Mouse (Mus musculus) kidney, embryonic 16.5 days (tissue): Measurements from ENCODE around the gene Crybg2. TPM values are rescaled to one million over a fixed set of nuclear protein-coding genes. Genes with fewer than 3 reads are reported as not detected.

ENCODE experiments used
- ATAC-seq: fragments of 200-750 bp; cut with Nextera tagmentation; 2 replicates; pipeline ENCODE4 v1.8.0; 2017; ENCODE audit warnings: moderate TSS enrichment; ENCODE audit not compliant: low FRiP score, low TSS enrichment
- H3K27ac ChIP-seq: fragments of 300-500 bp; sonication (generic); 2 replicates; pipeline ENCODE4 v1.5.1; 2014; ENCODE audit warnings: low read length
- H3K27me3 ChIP-seq: fragments of 300-500 bp; sonication (generic); 2 replicates; pipeline ENCODE4 v1.6.1; 2014; ENCODE audit warnings: low read length, control low read depth, mixed read lengths; ENCODE audit not compliant: insufficient read depth
- H3K36me3 ChIP-seq: fragments of 300-500 bp; sonication (generic); 2 replicates; pipeline ENCODE4 v1.6.1; 2014; ENCODE audit warnings: low read length, control low read depth, mixed read lengths; ENCODE audit not compliant: insufficient read depth
- H3K4me1 ChIP-seq: fragments of 300-500 bp; sonication (generic); 2 replicates; pipeline ENCODE4 v1.6.1; 2014; ENCODE audit warnings: low read length, control low read depth, mixed read lengths; ENCODE audit not compliant: insufficient read depth
- H3K4me2 ChIP-seq: fragments of 300-500 bp; sonication (generic); replicated peaks from 2 replicates; pipeline ENCODE4 v1.6.1; 2014; ENCODE audit warnings: low read depth, low read length
- H3K4me3 ChIP-seq: fragments of 300-500 bp; sonication (generic); 2 replicates; pipeline ENCODE4 v1.5.1; 2014; ENCODE audit warnings: mild to moderate bottlenecking, low read length
- H3K9ac ChIP-seq: fragments of 300-500 bp; sonication (generic); replicated peaks from 2 replicates; pipeline ENCODE4 v1.6.1; 2014; ENCODE audit warnings: low read length
- H3K9me3 ChIP-seq: fragments of 300-500 bp; sonication (generic); 2 replicates; pipeline ENCODE4 v1.6.1; 2016; ENCODE audit warnings: low read length, control low read depth
- WGBS: fragments of 180-500 bp; shearing (Covaris S2); extraction: QIAGEN DNeasy Blood & Tissue Kit; methylation state at CpG from one replicate; pipeline ENCODE4 v1.1.7; 2014; 5-methylcytosine and 5-hydroxymethylcytosine counted together
- polyA plus RNA-seq: library from polyadenylated mRNA; unstranded; fragments of >200 nt; fragmentation: Nextera tagmentation; extraction: Ambion mirVana; gene quantifications from 2 replicates; pipeline ENCODE4 v1.2.1, GENCODE M21; 2015

Crybg2 gene
- polyA plus RNA-seq, 1 experiment from 2014 or later: 4.2 TPM

DNA sequence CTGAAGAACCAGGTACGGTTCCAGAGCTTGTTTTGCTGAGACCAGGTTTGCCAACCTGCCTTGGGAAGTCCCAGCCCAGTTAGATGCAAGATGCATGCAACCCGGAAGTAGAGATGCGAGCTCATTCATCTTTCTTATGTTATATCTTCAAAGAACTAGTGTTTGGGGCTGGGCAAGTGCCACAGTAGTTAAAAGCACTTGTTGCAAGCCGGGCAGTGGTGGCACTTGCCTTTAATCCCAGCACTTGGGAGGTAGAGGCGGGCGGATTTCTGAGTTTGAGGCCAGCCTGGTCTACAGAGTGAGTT, 30.6 kb downstream of the Crybg2 start:
- ATAC-seq: no peak
- H3K27me3 ChIP-seq: no peaks in the 10 kb centered on the region
- WGBS: 90% methylated on average over 6 of the region's 6 CpGs
- no peak overlapping the region for H3K4me3 ChIP-seq
- no peaks in the 10 kb centered on the region for H3K9me3 ChIP-seq
- no peak overlapping the region for H3K9ac ChIP-seq
- no peak overlapping the region for H3K27ac ChIP-seq
- H3K4me1 ChIP-seq: no peaks in the 10 kb centered on the region
- H3K36me3 ChIP-seq: no peaks in the 10 kb centered on the region
- no peak overlapping the region for H3K4me2 ChIP-seq

DNA sequence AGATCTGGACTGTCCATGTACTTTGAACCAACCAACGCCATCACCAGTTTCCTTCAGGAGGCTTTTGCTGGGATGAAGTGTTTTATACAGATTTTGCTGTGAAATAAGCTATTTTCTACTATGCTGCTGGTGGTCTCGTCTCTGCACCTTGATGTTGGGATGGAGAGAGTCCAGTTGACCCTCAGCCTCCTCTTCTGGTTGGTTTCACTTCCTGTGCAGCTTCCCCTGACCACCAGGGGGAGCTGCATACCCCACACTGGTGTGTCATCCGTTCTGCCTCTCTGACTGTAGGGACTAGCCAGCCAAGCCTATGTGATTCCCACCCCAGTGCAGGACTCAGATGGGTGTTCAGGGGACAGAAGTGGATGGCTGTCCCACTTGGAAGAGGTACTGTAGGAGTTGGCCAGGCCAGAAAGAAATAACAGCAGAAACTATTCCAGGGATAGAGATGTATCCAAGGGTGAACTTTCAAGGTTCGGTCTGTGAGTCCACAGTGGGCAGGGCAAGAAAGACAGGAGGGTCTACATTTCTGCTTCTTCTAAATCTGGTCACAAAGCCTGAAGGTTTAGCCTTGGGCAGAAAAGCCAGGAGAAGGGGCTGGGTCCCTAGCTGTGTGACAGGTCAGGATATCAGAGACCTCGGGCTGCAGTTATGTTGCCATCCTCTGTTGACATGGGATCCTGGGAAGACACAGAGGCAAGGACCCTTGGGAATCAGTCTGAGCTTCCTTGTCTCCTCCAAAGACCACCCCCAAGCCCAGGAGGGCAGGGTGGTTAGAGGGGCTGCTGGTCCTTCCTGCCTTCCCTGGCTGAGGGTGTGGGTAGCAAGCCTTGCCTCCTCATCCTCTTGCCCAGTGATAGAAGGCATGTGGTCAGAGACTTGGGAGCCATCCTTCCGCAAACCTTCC, 32.0 kb downstream of the Crybg2 start:
- no peaks in the 10 kb centered on the region for H3K9me3 ChIP-seq
- H3K9ac ChIP-seq: no peak overlapping the region
- H3K4me1 ChIP-seq: no peaks in the 10 kb centered on the region
- H3K4me3 ChIP-seq: no peak overlapping the region
- 72% methylated on average over 6 of the region's 6 CpGs for WGBS
- H3K27me3 ChIP-seq: no peaks in the 10 kb centered on the region
- H3K36me3 ChIP-seq: no peaks in the 10 kb centered on the region
- H3K27ac ChIP-seq: no peak overlapping the region
- ATAC-seq: no peak
- H3K4me2 ChIP-seq: no peak overlapping the region

DNA sequence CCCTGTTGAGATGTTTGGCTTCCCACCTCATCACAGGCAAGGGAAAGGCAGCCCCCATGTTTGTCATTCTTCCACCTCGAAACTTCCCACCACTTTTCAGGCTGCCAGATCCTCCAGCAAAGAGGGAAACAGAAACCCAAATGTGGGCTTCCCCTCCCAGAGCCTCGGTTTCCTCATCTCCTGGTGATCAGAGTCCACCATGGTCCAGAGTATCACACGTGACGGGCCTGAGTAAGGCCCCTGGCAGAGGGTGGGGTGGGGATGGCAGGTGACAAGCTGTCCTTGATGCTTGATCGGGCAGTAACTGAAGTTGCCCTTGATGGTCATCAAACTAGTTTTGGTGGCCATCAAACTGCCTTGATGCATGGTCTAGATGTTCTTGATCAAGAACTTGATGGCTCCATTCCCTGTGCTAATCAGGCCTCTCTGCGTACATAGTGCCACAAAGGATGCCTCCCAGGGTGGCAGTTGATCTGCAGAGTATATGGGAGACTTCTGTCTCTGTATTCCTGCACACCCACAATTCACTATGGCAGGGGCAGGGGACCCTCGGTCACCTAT, 33.5 kb downstream of the Crybg2 start:
- H3K4me1 ChIP-seq: 0 out of 2 replicates have a peak, but pooled peaks cover 4% of the 10 kb centered on the region
- no peak overlapping the region for H3K4me3 ChIP-seq
- no peaks in the 10 kb centered on the region for H3K36me3 ChIP-seq
- 84% methylated on average over 7 of the region's 7 CpGs for WGBS
- H3K27ac ChIP-seq: no peak overlapping the region
- H3K4me2 ChIP-seq: no peak overlapping the region
- no peak for ATAC-seq
- no peak overlapping the region for H3K9ac ChIP-seq
- H3K27me3 ChIP-seq: no peaks in the 10 kb centered on the region
- H3K9me3 ChIP-seq: no peaks in the 10 kb centered on the region

GRCm38 (mm10) chr4:134094923-134095547, 34.4 kb downstream of the Crybg2 start, which contains the start of gene Cd52:
Cd52 (minus strand) TSS chr4:134095082.
- WGBS: 71% methylated on average over 3 of the region's 3 CpGs
- no peak for ATAC-seq

DNA sequence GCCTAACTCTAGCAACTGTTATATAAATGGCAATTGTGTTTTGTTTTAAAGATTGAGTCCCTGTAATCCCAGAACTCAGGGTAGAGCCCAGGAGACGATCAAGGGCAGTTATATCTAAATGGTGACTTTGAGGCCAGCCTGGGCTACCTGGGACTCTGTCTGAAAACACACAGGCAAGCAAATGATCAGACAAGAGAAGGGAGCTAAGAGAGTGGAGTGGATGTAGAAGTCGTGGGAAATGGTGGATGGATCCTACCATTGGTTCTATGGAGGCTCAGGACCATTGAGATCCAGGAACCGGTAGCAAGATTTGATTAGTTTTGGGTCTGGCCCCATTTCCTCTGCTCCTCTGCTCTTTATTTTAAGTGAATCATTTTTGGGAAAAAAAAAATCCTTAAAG, 35.5 kb downstream of the Crybg2 start:
- Histone ChIP-seq H3K9ac (no peak overlapping the region), H3K27ac (no peak overlapping the region), H3K27me3 (no peaks in the 10 kb centered on the region), H3K4me1 (0 out of 2 replicates have a peak, but pooled peaks cover 4% of the 10 kb centered on the region), H3K4me3 (no peak overlapping the region), H3K4me2 (no peak overlapping the region), H3K36me3 (no peaks in the 10 kb centered on the region), H3K9me3 (no peaks in the 10 kb centered on the region)
- 79% methylated on average over 3 of the region's 3 CpGs for WGBS
- no peak for ATAC-seq

More at GRCm38 (mm10) chr4:134094923-134095547, 34.4 kb downstream of the Crybg2 start, which contains the start of gene Cd52:
- H3K4me3 ChIP-seq: no peak within 1 kb of the TSS
- no peaks in the 10 kb centered on the region for H3K36me3 ChIP-seq
- H3K4me1 ChIP-seq: 0 out of 2 replicates have a peak, but pooled peaks cover 4% of the 10 kb centered on the region
- no peaks in the 10 kb centered on the region for H3K9me3 ChIP-seq
- H3K27me3 ChIP-seq: no peaks in the 10 kb centered on the region
- H3K9ac ChIP-seq: no peak within 1 kb of the TSS
- H3K27ac ChIP-seq: no peak within 1 kb of the TSS
- no peak within 1 kb of the TSS for H3K4me2 ChIP-seq

- no peaks in the 10 kb centered on the region for H3K27me3 ChIP-seq
- H3K4me3 ChIP-seq: no peak overlapping the region
- H3K9ac ChIP-seq: no peak overlapping the region
- no peaks in the 10 kb centered on the region for H3K9me3 ChIP-seq
- no peak overlapping the region for H3K4me2 ChIP-seq
- WGBS: 77% methylated on average over 5 of the region's 5 CpGs
- no peak overlapping the region for H3K27ac ChIP-seq
- no peak for ATAC-seq
- H3K36me3 ChIP-seq: no peaks in the 10 kb centered on the region
- H3K4me1 ChIP-seq: 0 out of 2 replicates have a peak, but pooled peaks cover 4% of the 10 kb centered on the region
Observed at GRCm38 (mm10) chr4:134097015-134097608, 36.5 kb downstream of the Crybg2 start.

DNA sequence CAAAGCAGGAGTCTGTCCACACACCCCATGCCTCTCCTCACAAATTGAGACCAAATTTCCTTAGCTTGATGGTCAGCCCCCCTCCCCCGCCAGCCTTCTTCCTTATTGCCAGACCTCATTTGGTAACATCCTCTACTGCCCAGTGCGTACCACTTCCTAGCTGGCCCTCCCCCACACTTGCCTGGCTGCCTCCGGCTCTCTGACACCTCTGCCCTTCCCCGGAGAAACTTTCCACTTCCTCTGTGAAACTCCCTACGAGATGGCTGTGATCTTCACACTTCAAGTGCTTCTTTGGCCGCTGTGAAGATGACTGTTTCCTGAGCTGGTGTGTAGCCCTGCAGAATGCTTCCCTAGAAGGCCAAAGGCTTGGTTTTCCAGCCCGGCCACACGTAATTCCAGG, 38.0 kb downstream of the Crybg2 start:
- Histone ChIP-seq H3K4me1 (peaks cover 10% of the 10 kb centered on the region; the same call in 1 of the 2 replicates), H3K27ac (0 out of 2 replicates have a peak overlapping the region, but pooled peaks have one; percentile 50), H3K9ac (no peak overlapping the region), H3K9me3 (no peaks in the 10 kb centered on the region), H3K4me2 (no peak overlapping the region), H3K4me3 (no peak overlapping the region), H3K36me3 (no peaks in the 10 kb centered on the region), H3K27me3 (no peaks in the 10 kb centered on the region)
- WGBS: 17% methylated on average over 8 of the region's 8 CpGs
- ATAC-seq: 0 out of 2 replicates have a peak, but pooled peaks have one; percentile 30

DNA sequence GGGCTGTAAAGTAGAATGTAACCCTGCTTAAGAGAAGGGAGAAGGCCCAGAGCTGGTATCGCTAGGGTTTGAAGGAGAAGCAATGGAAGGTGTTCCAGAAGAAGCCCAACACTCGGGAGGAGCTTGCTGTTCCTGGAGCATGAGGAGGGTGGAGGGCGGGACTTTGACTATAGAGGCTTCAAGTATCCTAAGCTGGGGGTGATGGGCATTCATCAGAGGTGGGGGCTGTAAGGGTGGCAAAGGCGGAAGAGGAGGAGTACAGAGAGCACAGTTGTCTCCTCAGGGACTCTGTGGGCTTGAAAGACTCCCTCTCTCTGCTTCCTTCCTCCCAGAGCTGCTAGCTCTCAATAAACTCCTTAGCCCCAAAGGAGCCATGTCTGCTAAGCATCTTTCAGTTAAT, 39.6 kb downstream of the Crybg2 start:
- no peaks in the 10 kb centered on the region for H3K36me3 ChIP-seq
- no peak for ATAC-seq
- peaks cover 10% of the 10 kb centered on the region; the same call in 1 of the 2 replicates for H3K4me1 ChIP-seq
- no peak overlapping the region for H3K9ac ChIP-seq
- no peaks in the 10 kb centered on the region for H3K9me3 ChIP-seq
- 72% methylated on average over 4 of the region's 4 CpGs for WGBS
- no peak overlapping the region for H3K4me2 ChIP-seq
- no peak overlapping the region for H3K4me3 ChIP-seq
- H3K27ac ChIP-seq: no peak overlapping the region
- no peaks in the 10 kb centered on the region for H3K27me3 ChIP-seq

- 18% methylated on average over 34 of the region's 34 CpGs for WGBS
Observed at GRCm38 (mm10) chr4:134101979-134102741, 41.5 kb downstream of the Crybg2 start, which contains the start of gene Ubxn11. Ubxn11 (plus strand) TSS chr4:134102570.

More at GRCm38 (mm10) chr4:134101979-134102741, 41.5 kb downstream of the Crybg2 start, which contains the start of gene Ubxn11:
- H3K36me3 ChIP-seq: no peaks in the 10 kb centered on the region
- H3K27me3 ChIP-seq: no peaks in the 10 kb centered on the region
- H3K9ac ChIP-seq: peak within 1 kb of the TSS; percentile 67
- peaks cover 10% of the 10 kb centered on the region; the same call in 1 of the 2 replicates for H3K4me1 ChIP-seq
- H3K27ac ChIP-seq: no peak within 1 kb of the TSS
- H3K4me2 ChIP-seq: peak within 1 kb of the TSS; percentile 62
- no peaks in the 10 kb centered on the region for H3K9me3 ChIP-seq
- peak within 1 kb of the TSS; percentile 65 for H3K4me3 ChIP-seq
- peak; percentile 97 for ATAC-seq
